Mouse (Mus musculus) limb, embryonic 14.5 days (tissue): ENCODE results near the gene Mfge8. TPM values are rescaled to one million over a fixed set of nuclear protein-coding genes. Genes with fewer than 3 reads are reported as not detected.

Experiments used
- ATAC-seq: fragments of 200-750 bp; cut with Nextera tagmentation; 2 replicates; pipeline ENCODE4 v1.8.0; 2017; ENCODE audit warnings: low read depth, moderate number of reproducible peaks, moderate TSS enrichment; ENCODE audit not compliant: low FRiP score
- DNase-seq: peaks from one replicate; pipeline ENCODE4 v3.0.0-alpha.2; 2015; ENCODE audit warnings: low spot score
- H3K27ac ChIP-seq: fragments of 300-500 bp; sonication (generic); replicated peaks from 2 replicates; pipeline ENCODE4 v1.5.1; 2014; ENCODE audit warnings: low read depth, mild to moderate bottlenecking, low read length, moderate library complexity, mixed read lengths
- H3K27me3 ChIP-seq: fragments of 300-500 bp; sonication (generic); 2 replicates; pipeline ENCODE4 v1.6.1; 2014; ENCODE audit warnings: low read length, mixed read lengths; ENCODE audit not compliant: control insufficient read depth, insufficient read depth
- H3K36me3 ChIP-seq: fragments of 300-500 bp; sonication (generic); 2 replicates; pipeline ENCODE4 v1.6.1; 2014; ENCODE audit warnings: mild to moderate bottlenecking, low read length, moderate library complexity, mixed read lengths; ENCODE audit not compliant: control insufficient read depth, insufficient read depth
- H3K4me1 ChIP-seq: fragments of 300-500 bp; sonication (generic); 2 replicates; pipeline ENCODE4 v1.6.1; 2014; ENCODE audit warnings: antibody characterized with exemption, low read length, mixed read lengths; ENCODE audit not compliant: control insufficient read depth, insufficient read depth
- H3K4me2 ChIP-seq: fragments of 300-500 bp; sonication (generic); replicated peaks from 2 replicates; pipeline ENCODE4 v1.6.1; 2014; ENCODE audit warnings: low read depth, mild to moderate bottlenecking, low read length, moderate library complexity; ENCODE audit not compliant: severe bottlenecking
- H3K4me3 ChIP-seq: fragments of 300-500 bp; sonication (generic); replicated peaks from 2 replicates; pipeline ENCODE4 v1.5.1; 2014; ENCODE audit warnings: low read length
- H3K9ac ChIP-seq: fragments of 300-500 bp; sonication (generic); 2 replicates; pipeline ENCODE4 v1.6.1; 2014; ENCODE audit warnings: mild to moderate bottlenecking, low read depth, low read length, moderate library complexity; ENCODE audit not compliant: severe bottlenecking
- H3K9me3 ChIP-seq: fragments of 300-500 bp; sonication (generic); 2 replicates; pipeline ENCODE4 v1.6.1; 2016; ENCODE audit warnings: low read length; ENCODE audit not compliant: control insufficient read depth
- POLR2A ChIP-seq: fragments of 200-500 bp; IDR thresholded peaks from 2 replicates; pipeline ENCODE4 v1.8.0; 2012; ENCODE audit warnings: inconsistent platforms, mild to moderate bottlenecking, moderate library complexity, borderline replicate concordance; ENCODE audit not compliant: insufficient read depth, insufficient read length; ENCODE audit errors: extremely low read depth
- WGBS: fragments of 180-500 bp; shearing (Covaris S2); extraction: QIAGEN DNeasy Blood & Tissue Kit; methylation state at CpG from one replicate; pipeline ENCODE4 v1.1.7; 2014; 5-methylcytosine and 5-hydroxymethylcytosine counted together
- polyA plus RNA-seq, 2 experiments: library from polyadenylated mRNA; depleted of rRNA in 1 of 2; stranded (reverse) in 1 of 2; unstranded in 1 of 2; fragments of >200 nt; fragmentation: Nextera tagmentation in 1 of 2; extraction: Ambion mirVana in 1 of 2; gene quantifications; 2 replicates each; pipeline versions ENCODE4 v1.2.1 to v1.2.3; 2012 to 2014

Mfge8 gene
- polyA plus RNA-seq, 2 experiments: 151 to 166 TPM

DNA sequence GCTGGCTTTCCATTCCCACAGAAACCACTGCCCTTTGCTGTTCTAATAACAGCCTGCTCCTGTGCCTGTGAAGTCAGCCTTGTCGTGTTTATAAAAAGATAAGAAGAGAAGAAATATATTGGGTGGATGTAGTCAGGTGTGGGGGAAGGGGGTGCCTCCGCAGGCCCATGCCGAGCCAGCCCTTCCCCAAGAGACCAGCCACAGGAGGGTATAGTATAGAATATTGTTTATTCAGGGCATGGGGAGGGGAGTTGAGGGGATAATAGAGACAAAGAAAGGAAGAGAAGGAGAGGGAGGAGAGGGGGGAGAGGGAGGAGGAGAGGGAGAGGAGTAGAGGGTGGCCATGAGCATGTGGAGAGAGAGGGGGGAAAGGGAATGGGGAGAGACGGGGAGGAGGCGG is 40.4 kb upstream of the Mfge8 start:
- DNase-seq (no peak), ATAC-seq (no peak)
- Histone ChIP-seq H3K9me3 (no peaks in the 10 kb centered on the region), H3K4me2 (no peak overlapping the region), H3K36me3 (no peaks in the 10 kb centered on the region), H3K9ac (no peak overlapping the region), H3K27ac (no peak overlapping the region), H3K27me3 (no peaks in the 10 kb centered on the region), H3K4me3 (no peak overlapping the region), H3K4me1 (no peaks in the 10 kb centered on the region)
- WGBS: 64% methylated on average over 3 of the region's 5 CpGs
- TF ChIP-seq POLR2A: no peak

DNA sequence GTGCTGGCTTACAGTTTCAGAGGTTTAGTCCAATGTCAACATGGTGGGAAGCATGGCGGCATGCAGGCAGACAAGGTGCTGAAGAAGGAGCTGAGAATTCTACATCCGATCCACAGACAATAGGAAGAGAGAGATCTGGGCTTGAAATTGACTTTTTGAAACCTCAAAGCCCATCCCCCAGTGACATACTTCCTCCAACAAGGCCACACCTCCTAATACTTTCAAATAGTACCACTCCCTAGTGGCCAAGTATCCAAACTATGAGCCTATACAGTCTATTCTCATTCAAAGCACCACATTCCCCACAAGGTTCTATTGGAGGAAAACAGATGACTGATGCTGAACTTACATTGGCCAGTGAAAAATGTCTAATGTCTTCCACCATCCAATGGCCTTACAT is 38.7 kb upstream of the Mfge8 start:
- DNase-seq (no peak), ATAC-seq (no peak)
- Histone ChIP-seq H3K9ac (no peak overlapping the region), H3K4me1 (no peaks in the 10 kb centered on the region), H3K4me2 (no peak overlapping the region), H3K27ac (no peak overlapping the region), H3K27me3 (no peaks in the 10 kb centered on the region), H3K4me3 (no peak overlapping the region), H3K36me3 (no peaks in the 10 kb centered on the region), H3K9me3 (no peaks in the 10 kb centered on the region)
- WGBS: 92% methylated on average over 2 of the region's 2 CpGs
- TF ChIP-seq POLR2A: no peak

DNA sequence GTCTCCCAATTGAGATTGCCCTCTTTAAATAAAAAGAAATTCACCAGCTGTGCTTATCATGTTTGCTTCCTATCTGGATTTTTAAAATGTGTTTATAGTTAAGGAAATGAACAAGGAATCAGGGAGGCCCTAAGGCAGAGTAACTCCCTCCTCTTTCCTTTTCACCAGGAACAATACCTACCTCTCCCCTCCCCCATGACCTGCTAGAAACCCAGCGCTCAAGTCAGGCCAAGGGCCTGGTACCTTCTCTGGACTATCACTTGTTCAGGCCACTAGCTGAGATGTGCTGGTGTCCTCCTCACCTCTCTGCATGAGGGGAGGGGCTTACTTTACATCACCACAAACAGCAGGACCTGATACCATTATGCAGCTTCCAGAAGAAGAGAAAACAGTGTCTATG is 34.6 kb upstream of the Mfge8 start:
- WGBS: 65% methylated on average over 1 of the region's 1 CpGs
- no peaks in the 10 kb centered on the region for H3K9me3 ChIP-seq

DNA sequence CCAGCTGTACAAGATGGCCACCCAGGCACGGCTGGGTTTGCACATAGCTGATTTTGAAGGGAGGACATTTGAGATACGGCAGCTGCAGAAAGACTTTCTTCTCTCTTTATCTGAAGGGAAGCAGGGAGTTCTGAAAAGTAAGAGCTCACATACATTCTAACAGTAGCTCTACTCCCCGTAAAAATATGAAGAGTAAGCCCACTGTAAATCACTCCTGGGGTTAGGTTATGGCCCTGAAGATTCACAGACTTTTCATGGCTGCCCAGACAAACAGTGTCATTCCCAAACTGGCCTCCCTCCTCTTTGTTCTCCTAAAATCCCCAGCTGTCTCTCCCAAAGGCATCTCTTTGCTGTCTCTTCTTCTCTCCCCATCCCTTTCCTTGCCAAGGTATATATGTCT is 24.9 kb upstream of the Mfge8 start:
- no peak overlapping the region for H3K27ac ChIP-seq
- no peak overlapping the region for H3K9ac ChIP-seq
- no peaks in the 10 kb centered on the region for H3K9me3 ChIP-seq
- TF ChIP-seq POLR2A: no peak
- no peaks in the 10 kb centered on the region for H3K36me3 ChIP-seq
- H3K4me1 ChIP-seq: no peaks in the 10 kb centered on the region
- H3K4me2 ChIP-seq: no peak overlapping the region
- no peak overlapping the region for H3K4me3 ChIP-seq
- ATAC-seq (no peak), DNase-seq (no peak)
- WGBS: 74% methylated on average over 3 of the region's 3 CpGs
- H3K27me3 ChIP-seq: no peaks in the 10 kb centered on the region

More for the DNA sequence above, 34.6 kb upstream of the Mfge8 start:
- Histone ChIP-seq H3K4me2 (no peak overlapping the region), H3K27me3 (no peaks in the 10 kb centered on the region), H3K27ac (no peak overlapping the region), H3K4me3 (no peak overlapping the region), H3K9ac (no peak overlapping the region), H3K36me3 (no peaks in the 10 kb centered on the region), H3K4me1 (no peaks in the 10 kb centered on the region)
- no peak for TF ChIP-seq POLR2A
- no peak for ATAC-seq
- no peak for DNase-seq

DNA sequence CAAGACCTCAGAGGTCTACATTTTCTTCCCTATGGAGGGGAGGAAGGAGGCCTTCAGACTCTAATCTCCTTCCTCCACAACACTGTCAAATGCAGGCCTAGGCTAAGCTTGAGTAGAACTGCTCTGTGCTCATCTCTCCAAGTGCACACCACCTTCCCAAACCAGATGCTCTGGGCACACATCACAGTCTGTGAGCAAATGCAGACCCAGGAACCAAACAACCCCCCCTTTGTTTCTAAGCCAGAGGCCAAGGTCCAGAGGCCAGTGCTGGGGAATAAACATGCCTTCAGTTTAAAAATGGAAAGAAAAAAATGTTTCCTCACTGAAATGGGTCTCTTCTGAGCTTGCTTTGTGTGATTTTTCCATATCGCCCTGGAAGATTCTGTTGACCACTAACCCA is 22.9 kb upstream of the Mfge8 start:
- H3K9ac ChIP-seq: no peak overlapping the region
- H3K4me1 ChIP-seq: no peaks in the 10 kb centered on the region
- no peak for TF ChIP-seq POLR2A
- H3K27me3 ChIP-seq: no peaks in the 10 kb centered on the region
- no peaks in the 10 kb centered on the region for H3K36me3 ChIP-seq
- ATAC-seq: no peak
- peak overlapping the region; percentile 48; the same call in 1 of the 2 replicates for H3K27ac ChIP-seq
- no peak overlapping the region for H3K4me3 ChIP-seq
- H3K4me2 ChIP-seq: no peak overlapping the region
- WGBS: 84% methylated on average over 1 of the region's 1 CpGs
- no peak for DNase-seq
- no peaks in the 10 kb centered on the region for H3K9me3 ChIP-seq

DNA sequence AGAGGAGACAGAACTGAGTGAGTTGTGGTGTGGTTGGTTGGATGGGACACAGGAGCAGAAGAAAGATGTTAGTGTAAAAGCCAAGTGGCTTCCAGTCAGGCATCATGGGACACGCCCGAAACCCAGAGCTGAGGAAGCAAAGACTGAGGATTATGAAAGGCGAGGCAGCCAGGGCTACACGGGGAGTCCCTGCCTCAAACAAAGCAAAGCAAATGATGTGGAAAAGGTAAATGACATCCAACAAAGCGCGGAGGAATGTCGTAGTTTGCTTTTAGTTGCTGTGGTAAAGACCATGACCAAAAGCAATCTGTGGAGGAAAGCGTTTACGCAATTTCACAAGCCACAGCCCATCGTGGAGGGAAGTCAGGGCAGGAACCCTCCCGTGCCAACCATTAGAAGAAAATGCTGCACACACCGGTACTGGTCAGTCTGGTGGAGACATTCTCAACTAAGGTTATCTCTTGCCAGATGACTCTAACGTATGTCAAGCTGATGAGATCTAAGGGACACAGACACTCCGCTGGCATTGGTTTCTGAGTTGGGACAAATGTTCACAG is 18.2 kb upstream of the Mfge8 start:
- WGBS: 89% methylated on average over 14 of the region's 14 CpGs
- no peak overlapping the region for H3K9ac ChIP-seq
- no peak overlapping the region for H3K4me3 ChIP-seq
- no peaks in the 10 kb centered on the region for H3K27me3 ChIP-seq
- H3K4me1 ChIP-seq: no peaks in the 10 kb centered on the region
- H3K36me3 ChIP-seq: no peaks in the 10 kb centered on the region
- no peak for TF ChIP-seq POLR2A
- H3K27ac ChIP-seq: no peak overlapping the region
- peaks cover 6% of the 10 kb centered on the region; the same call in 1 of the 2 replicates for H3K9me3 ChIP-seq
- H3K4me2 ChIP-seq: no peak overlapping the region
- no peak for ATAC-seq
- no peak for DNase-seq
